Mouse (Mus musculus): ENCODE results near the gene Rras. TPM values are rescaled to one million over a fixed set of nuclear protein-coding genes. Genes with fewer than 3 reads are reported as not detected.

The Rras gene
- 76.4 and 80.8 TPM in 2 replicates for polyA plus RNA-seq (2015; fragmentation: Nextera tagmentation; extraction: Ambion mirVana)

GRCm38 (mm10) chr7:45017242-45018061 lies at the start of gene Rras:
Gene Rras, plus strand, starts transcription at chr7:45017961.
- H3K27ac ChIP-seq: peak within 1 kb of the TSS; percentile 100
- H3K4me3 ChIP-seq: peak within 1 kb of the TSS; percentile 94
- H3K9ac ChIP-seq: peak within 1 kb of the TSS; percentile 76
- peak within 1 kb of the TSS; percentile 80 for H3K4me2 ChIP-seq
- no peaks in the 10 kb centered on the region for H3K27me3 ChIP-seq
- H3K9me3 ChIP-seq (replicated peaks): no peaks in the 10 kb centered on the region
- under 1% methylated on average over 36 of the region's 36 CpGs for WGBS
- H3K4me1 ChIP-seq (replicated peaks): peaks cover 33% of the 10 kb centered on the region
- H3K36me3 ChIP-seq: peaks cover 15% of the 10 kb centered on the region
- peak; percentile 89 for ATAC-seq (replicated peaks; ENCODE audit: insufficient number of reproducible peaks, insufficient read depth, low FRiP score, low read depth)

DNA sequence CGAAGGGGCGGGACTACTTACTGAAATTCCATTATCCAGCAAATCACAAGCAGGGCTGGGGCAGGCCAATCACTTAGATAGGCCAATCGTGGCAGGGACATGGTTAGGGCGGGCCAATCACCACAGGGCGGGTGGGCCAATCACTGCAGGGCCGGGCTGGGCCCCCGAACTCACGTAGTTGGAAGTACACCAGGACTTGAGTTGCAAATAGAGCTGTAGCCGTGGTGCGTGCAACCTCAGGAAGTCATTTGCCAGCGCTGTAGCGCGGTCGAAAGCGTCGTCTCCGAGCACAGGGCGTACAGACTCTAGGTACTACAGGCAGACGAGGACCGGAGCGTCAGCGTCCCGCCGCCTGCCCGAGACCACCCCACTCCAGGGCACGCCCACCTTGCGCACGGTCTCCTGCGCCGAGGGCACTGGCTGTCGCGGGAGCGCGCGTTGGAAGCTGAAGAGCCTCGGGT lies 47.5 kb upstream of the Rras start:
- H3K4me3 ChIP-seq: peak overlapping the region; percentile 56
- WGBS: under 1% methylated on average over 36 of the region's 36 CpGs
- peak overlapping the region; percentile 93 for H3K4me2 ChIP-seq
- peak; percentile 96 for ATAC-seq (replicated peaks; ENCODE audit: insufficient number of reproducible peaks, insufficient read depth, low FRiP score, low read depth)
- peak overlapping the region; percentile 76 for H3K27ac ChIP-seq
- no peaks in the 10 kb centered on the region for H3K9me3 ChIP-seq (replicated peaks)
- H3K4me1 ChIP-seq (replicated peaks): peaks cover 20% of the 10 kb centered on the region
- peak overlapping the region; percentile 65 for H3K9ac ChIP-seq
- H3K27me3 ChIP-seq: no peaks in the 10 kb centered on the region
- no peaks in the 10 kb centered on the region for H3K36me3 ChIP-seq

DNA sequence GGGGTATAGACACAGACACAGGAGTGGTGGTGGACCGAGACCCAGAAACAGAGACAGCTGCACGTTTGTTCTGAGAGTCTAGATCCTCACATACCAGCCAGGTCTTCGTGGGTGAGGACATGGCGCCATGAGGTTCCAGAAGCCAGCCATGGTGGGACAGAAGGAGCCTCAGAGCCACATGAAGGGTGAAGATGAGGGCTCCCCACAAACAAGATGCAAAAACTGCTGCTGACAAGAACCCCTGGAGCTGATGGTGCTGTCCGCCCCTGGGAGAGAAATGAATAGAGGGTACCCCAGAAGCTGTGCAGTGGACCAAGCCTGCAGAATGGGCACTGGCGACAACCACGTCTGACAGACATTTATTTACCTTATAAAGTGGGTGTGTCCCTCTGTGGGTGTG lies 46.6 kb upstream of the Rras start:
- Histone ChIP-seq H3K27me3 (no peaks in the 10 kb centered on the region), H3K27ac (no peak overlapping the region), H3K36me3 (peaks cover 4% of the 10 kb centered on the region), H3K4me1 (replicated peaks) (peaks cover 20% of the 10 kb centered on the region), H3K9ac (no peak overlapping the region), H3K4me2 (peak overlapping the region; percentile 93), H3K9me3 (replicated peaks) (no peaks in the 10 kb centered on the region), H3K4me3 (peak overlapping the region; percentile 56)
- ATAC-seq (replicated peaks; ENCODE audit: insufficient number of reproducible peaks, insufficient read depth, low FRiP score, low read depth): no peak
- 72% methylated on average over 7 of the region's 7 CpGs for WGBS

DNA sequence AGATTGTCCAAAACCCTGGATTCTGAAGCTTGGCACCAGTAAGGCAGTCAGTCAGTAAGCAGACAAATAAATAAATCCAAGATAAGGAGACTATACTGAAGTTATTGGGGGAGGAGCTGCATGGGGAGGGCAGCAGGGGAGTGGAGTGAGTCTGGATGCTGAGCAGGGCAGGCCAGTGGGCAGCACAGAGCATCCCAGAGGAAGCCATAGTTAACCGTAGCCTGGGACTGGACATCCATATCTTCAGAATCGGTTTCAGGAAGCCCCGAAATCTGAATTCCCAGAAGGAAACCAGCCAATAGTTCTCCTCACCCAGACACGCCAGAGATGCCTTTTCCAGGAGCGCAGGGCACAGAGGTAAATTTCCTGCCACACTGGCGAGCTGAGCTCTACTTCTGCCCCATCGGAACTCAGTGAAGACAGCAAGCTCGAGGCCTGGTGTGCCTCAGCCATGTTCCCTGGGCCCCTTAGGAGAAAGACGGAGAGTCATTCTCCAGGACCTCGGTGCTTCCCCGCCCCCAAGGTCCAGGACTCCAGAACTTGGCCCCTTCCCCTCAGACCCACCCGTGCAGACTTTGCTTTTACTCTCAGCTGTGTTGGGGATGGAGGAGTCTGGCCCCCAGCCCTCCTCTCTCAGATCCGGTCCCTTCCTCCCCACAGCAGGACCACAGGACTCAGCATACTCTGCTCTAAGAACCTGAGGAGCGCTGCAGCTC lies 44.2 kb upstream of the Rras start:
- WGBS: 44% methylated on average over 14 of the region's 14 CpGs
- Histone ChIP-seq H3K9me3 (replicated peaks) (no peaks in the 10 kb centered on the region), H3K27me3 (no peaks in the 10 kb centered on the region), H3K27ac (peak overlapping the region; percentile 24), H3K36me3 (peaks cover 27% of the 10 kb centered on the region), H3K4me1 (replicated peaks) (peaks cover 20% of the 10 kb centered on the region), H3K4me2 (peak overlapping the region; percentile 71), H3K9ac (no peak overlapping the region; the same call in 1 of the 2 replicates), H3K4me3 (peak overlapping the region; percentile 54)
- no peak for ATAC-seq (replicated peaks; ENCODE audit: insufficient number of reproducible peaks, insufficient read depth, low FRiP score, low read depth)

GRCm38 (mm10) chr7:44974383-44975116 lies 43.2 kb upstream of the Rras start, which contains the start of gene Cpt1c:
Gene Cpt1c, minus strand, starts transcription at chr7:44974851.
- Histone ChIP-seq H3K4me1 (replicated peaks) (peaks cover 20% of the 10 kb centered on the region), H3K4me2 (peak within 1 kb of the TSS; percentile 71), H3K27me3 (no peaks in the 10 kb centered on the region), H3K36me3 (peaks cover 36% of the 10 kb centered on the region), H3K9ac (peak within 1 kb of the TSS; percentile 43), H3K27ac (peak within 1 kb of the TSS; percentile 57), H3K4me3 (peak within 1 kb of the TSS; percentile 54), H3K9me3 (replicated peaks) (no peaks in the 10 kb centered on the region)
- ATAC-seq (replicated peaks; ENCODE audit: insufficient number of reproducible peaks, insufficient read depth, low FRiP score, low read depth): 0 out of 2 replicates have a peak, but pooled peaks have one; percentile 10
- 3% methylated on average over 22 of the region's 22 CpGs for WGBS

- 28% methylated on average over 6 of the region's 6 CpGs for WGBS
- H3K9me3 ChIP-seq (replicated peaks): no peaks in the 10 kb centered on the region
- H3K27me3 ChIP-seq: no peaks in the 10 kb centered on the region
- H3K9ac ChIP-seq: no peak overlapping the region
- peak overlapping the region; percentile 71 for H3K4me2 ChIP-seq
- peaks cover 42% of the 10 kb centered on the region for H3K36me3 ChIP-seq
- no peak overlapping the region for H3K4me3 ChIP-seq
- H3K27ac ChIP-seq: no peak overlapping the region
- H3K4me1 ChIP-seq (replicated peaks): peaks cover 16% of the 10 kb centered on the region
- ATAC-seq (replicated peaks; ENCODE audit: insufficient number of reproducible peaks, insufficient read depth, low FRiP score, low read depth): no peak
These were observed 42.7 kb upstream of the Rras start for GRCm38 (mm10) chr7:44975117-44975419.

- Histone ChIP-seq H3K27ac (no peak overlapping the region), H3K4me1 (replicated peaks) (peaks cover 12% of the 10 kb centered on the region), H3K4me2 (no peak overlapping the region), H3K4me3 (no peak overlapping the region), H3K36me3 (peaks cover 69% of the 10 kb centered on the region), H3K9ac (no peak overlapping the region), H3K9me3 (replicated peaks) (no peaks in the 10 kb centered on the region), H3K27me3 (no peaks in the 10 kb centered on the region)
- no peak for ATAC-seq (replicated peaks; ENCODE audit: insufficient number of reproducible peaks, insufficient read depth, low FRiP score, low read depth)
- 88% methylated on average over 3 of the region's 3 CpGs for WGBS
These were observed 39.5 kb upstream of the Rras start for GRCm38 (mm10) chr7:44978300-44978699.

- H3K36me3 ChIP-seq: peaks cover 62% of the 10 kb centered on the region
- no peak for ATAC-seq (replicated peaks; ENCODE audit: insufficient number of reproducible peaks, insufficient read depth, low FRiP score, low read depth)
- 92% methylated on average over 8 of the region's 8 CpGs for WGBS
- H3K4me2 ChIP-seq: no peak overlapping the region
- H3K9me3 ChIP-seq (replicated peaks): no peaks in the 10 kb centered on the region
- H3K4me1 ChIP-seq (replicated peaks): peaks cover 25% of the 10 kb centered on the region
- H3K9ac ChIP-seq: no peak overlapping the region
- H3K27me3 ChIP-seq: no peaks in the 10 kb centered on the region
- no peak overlapping the region for H3K27ac ChIP-seq
- no peak overlapping the region for H3K4me3 ChIP-seq
These were observed 36.2 kb upstream of the Rras start for GRCm38 (mm10) chr7:44981539-44981938.

DNA sequence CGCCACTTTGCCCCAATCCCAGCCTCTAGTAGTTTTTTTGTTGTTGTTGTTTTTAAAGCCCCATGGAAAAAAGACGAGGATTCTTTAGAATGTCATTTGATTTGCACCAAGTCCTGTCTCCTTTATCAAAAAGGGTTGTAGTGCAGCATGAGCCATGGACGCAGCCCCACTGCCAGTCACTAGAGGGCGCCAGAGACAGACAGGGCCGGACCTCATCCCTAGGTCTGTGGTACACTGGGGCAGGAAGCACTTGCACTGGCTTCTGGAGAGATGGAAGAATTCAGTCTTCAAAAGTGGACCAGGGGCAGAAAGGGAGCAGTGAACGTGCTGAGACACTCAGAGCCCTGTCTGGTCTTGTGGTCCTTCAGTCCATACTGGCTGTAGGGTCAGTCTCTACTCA lies 34.7 kb upstream of the Rras start:
- Histone ChIP-seq H3K27ac (peak overlapping the region; percentile 37; the same call in 1 of the 2 replicates), H3K9ac (no peak overlapping the region), H3K27me3 (no peaks in the 10 kb centered on the region), H3K4me2 (no peak overlapping the region), H3K9me3 (replicated peaks) (no peaks in the 10 kb centered on the region), H3K4me1 (replicated peaks) (peaks cover 31% of the 10 kb centered on the region), H3K4me3 (no peak overlapping the region), H3K36me3 (peaks cover 47% of the 10 kb centered on the region)
- ATAC-seq (replicated peaks; ENCODE audit: insufficient number of reproducible peaks, insufficient read depth, low FRiP score, low read depth): no peak
- WGBS: 24% methylated on average over 6 of the region's 6 CpGs

DNA sequence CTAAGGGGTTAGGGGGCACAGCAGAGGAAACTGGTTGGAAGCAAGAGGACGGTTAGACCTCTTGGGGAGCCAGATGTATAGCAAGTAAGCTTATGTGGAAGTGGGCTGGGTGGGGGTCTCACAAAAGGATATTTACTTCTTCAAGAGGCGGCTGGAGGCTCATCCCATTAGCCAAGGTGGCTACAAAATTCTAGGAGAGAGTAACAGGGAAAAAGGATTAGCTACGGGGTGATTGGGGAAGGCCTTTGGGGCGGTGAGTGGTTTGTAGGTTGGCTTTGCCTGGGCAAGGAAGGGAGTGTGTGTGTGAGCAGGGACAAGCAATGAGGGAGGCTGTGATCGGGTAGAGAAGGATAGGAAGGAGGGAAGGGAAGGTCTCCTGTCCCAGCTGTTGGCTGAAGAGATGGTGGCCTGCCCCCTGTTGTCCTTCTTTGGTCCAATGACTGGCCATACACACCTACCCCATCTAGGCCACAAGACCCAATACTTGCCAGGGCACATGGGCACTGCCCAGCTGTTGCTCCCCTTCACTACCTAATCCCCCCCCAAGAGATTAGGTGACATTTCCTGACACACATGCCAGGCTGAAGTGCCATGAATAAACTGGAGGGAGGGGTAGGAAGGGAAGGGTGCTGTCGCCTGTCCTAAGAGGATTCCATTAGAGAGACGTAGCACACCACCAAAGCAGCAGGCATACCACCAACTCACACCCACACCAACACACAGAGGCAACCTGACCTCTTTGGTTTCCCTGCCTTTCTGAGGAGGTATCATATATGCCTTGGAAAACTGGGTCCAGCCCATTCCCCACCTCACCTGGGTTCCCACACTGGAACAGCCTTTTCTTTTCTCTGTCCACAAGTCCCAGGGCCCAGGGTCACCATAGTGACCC lies 33.6 kb upstream of the Rras start:
- H3K4me3 ChIP-seq: 0 out of 2 replicates have a peak overlapping the region, but pooled peaks have one; percentile 100
- no peak for ATAC-seq (replicated peaks; ENCODE audit: insufficient number of reproducible peaks, insufficient read depth, low FRiP score, low read depth)
- H3K4me2 ChIP-seq: peak overlapping the region; percentile 74
- H3K9ac ChIP-seq: no peak overlapping the region
- WGBS: 63% methylated on average over 7 of the region's 7 CpGs
- peaks cover 37% of the 10 kb centered on the region for H3K4me1 ChIP-seq (replicated peaks)
- peak overlapping the region; percentile 37 for H3K27ac ChIP-seq
- peaks cover 36% of the 10 kb centered on the region for H3K36me3 ChIP-seq
- H3K9me3 ChIP-seq (replicated peaks): no peaks in the 10 kb centered on the region
- no peaks in the 10 kb centered on the region for H3K27me3 ChIP-seq
